Mouse (Mus musculus): ENCODE measurements around the gene Npas1. TPM values are rescaled to one million over a fixed set of nuclear protein-coding genes. Genes with fewer than 3 reads are reported as not detected.

Npas1 gene
- polyA plus RNA-seq, 1 experiment from 2014 or later, result 0.51 TPM

DNA sequence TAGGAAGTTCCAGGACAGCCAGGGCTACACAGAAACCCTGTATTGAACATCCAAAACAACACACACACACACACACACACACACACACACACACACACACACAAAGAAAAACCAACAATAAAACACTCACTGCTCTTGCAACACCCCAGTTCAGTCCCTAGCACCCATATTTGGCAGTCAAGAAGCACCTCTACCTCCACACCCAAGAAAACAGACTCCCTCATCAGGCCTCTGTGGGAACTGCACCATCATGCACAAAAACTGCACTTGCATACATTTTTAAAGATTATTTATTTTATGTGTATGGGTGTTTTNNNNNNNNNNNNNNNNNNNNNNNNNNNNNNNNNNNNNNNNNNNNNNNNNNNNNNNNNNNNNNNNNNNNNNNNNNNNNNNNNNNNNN, 36.3 kb downstream of the Npas1 start:
- peaks cover 10% of the 10 kb centered on the region for H3K36me3 ChIP-seq
- no peaks in the 10 kb centered on the region for H3K4me1 ChIP-seq
- H3K4me3 ChIP-seq, result no peak overlapping the region
- H3K27me3 ChIP-seq, result no peaks in the 10 kb centered on the region
- no peak overlapping the region for H3K4me2 ChIP-seq (replicated peaks)
- H3K27ac ChIP-seq, result no peak overlapping the region
- no peaks in the 10 kb centered on the region for H3K9me3 ChIP-seq
- H3K9ac ChIP-seq, result no peak overlapping the region
- ATAC-seq (ENCODE audit: low FRiP score, low read depth), result no peak

DNA sequence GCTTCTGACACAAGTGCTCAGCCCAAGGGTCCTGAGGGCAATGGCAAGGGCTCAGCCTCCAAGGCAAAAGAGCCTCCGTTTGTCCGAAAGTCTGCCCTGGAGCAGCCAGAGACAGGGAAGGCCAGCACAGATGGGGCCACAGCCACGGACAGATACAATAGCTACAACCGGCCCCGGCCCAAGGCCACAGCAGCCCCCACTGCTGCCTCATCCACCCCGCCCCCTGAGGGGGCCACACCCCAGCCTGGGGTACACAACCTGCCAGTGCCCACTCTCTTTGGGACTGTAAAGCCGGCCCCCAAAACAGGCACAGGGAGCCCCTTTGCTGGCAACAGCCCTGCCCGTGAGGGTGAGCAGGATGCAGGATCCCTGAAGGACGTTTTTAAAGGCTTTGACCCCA, 42.4 kb downstream of the Npas1 start:
- Histone ChIP-seq H3K27me3 (no peaks in the 10 kb centered on the region), H3K9ac (no peak overlapping the region), H3K4me1 (no peaks in the 10 kb centered on the region), H3K9me3 (no peaks in the 10 kb centered on the region), H3K27ac (no peak overlapping the region), H3K4me2 (replicated peaks) (no peak overlapping the region), H3K36me3 (peaks cover 72% of the 10 kb centered on the region), H3K4me3 (no peak overlapping the region)
- ATAC-seq (ENCODE audit: low FRiP score, low read depth), result no peak
- whole genome bisulfite sequencing, result 86% methylated on average over 9 of the region's 9 CpGs

DNA sequence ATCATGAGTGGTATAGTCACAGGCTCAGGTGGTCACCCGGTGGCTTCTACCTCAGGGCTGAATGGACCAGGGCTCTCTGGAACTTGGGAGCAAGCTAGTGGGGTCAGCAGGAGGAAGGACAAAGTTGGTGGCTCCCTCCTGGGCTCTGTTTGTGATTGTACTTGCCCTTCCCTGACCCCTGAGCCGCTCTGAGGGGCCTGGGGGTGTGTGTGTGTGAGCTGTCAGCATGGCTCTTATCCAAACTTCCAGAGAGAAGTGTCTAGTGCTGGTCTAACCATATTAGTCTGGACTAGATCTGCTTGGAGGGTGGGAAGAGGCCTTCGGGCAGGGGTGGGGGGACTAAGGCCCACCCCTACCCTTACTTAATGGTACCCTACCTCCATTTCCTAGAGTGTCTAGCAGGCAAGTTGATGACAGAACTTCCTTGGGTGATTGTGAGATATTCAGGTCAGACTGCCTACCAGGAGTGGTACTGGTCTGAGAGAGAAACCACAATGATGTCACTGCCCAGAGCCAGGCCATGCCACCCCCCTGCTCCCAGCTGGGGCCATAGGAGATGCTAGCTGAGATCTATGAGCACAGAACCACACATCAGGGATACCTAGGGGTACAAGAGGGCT, 44.1 kb downstream of the Npas1 start:
- H3K4me1 ChIP-seq, result no peaks in the 10 kb centered on the region
- no peak overlapping the region for H3K4me2 ChIP-seq (replicated peaks)
- H3K4me3 ChIP-seq, result no peak overlapping the region
- H3K27me3 ChIP-seq, result no peaks in the 10 kb centered on the region
- WGBS, result 81% methylated on average over 3 of the region's 3 CpGs
- H3K27ac ChIP-seq, result no peak overlapping the region
- no peak for ATAC-seq (ENCODE audit: low FRiP score, low read depth)
- peaks cover 88% of the 10 kb centered on the region for H3K36me3 ChIP-seq
- no peak overlapping the region for H3K9ac ChIP-seq
- H3K9me3 ChIP-seq, result no peaks in the 10 kb centered on the region

DNA sequence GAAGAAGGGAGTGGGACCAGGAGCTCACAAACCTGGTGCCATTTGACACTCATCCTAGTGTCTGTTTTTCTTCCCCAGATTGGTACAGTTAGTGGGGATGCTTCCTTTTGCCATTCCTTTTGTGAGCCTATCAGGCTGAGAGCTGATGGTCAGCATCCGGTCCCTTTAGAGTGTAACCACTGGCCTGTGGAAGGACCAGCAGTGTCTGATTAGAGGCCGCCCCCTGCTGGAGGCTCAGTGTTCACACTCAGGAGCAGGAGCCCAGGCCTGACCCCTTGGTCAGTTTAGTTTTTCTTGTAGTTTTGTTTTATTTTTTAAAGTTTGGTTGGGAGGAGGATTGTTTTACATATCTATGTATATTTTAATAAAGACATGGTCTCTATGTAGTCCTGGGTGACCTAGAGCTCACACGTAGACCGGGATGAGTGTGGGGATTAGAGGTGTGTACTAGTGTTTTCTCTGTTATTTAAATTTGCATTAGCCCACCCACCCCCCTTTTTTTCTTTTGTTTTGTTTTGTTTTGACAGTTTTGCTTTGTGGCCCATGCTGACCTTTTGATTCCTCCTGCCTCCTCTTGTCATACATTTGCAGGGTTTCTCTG, 51.3 kb downstream of the Npas1 start:
- Histone ChIP-seq H3K9me3 (no peaks in the 10 kb centered on the region), H3K27ac (no peak overlapping the region), H3K4me3 (no peak overlapping the region), H3K9ac (no peak overlapping the region), H3K4me1 (no peaks in the 10 kb centered on the region), H3K4me2 (replicated peaks) (no peak overlapping the region), H3K36me3 (peaks cover 100% of the 10 kb centered on the region), H3K27me3 (no peaks in the 10 kb centered on the region)
- ATAC-seq (ENCODE audit: low FRiP score, low read depth), result 0 out of 2 replicates have a peak, but pooled peaks have one; percentile 73
- 64% methylated on average over 4 of the region's 4 CpGs for WGBS

DNA sequence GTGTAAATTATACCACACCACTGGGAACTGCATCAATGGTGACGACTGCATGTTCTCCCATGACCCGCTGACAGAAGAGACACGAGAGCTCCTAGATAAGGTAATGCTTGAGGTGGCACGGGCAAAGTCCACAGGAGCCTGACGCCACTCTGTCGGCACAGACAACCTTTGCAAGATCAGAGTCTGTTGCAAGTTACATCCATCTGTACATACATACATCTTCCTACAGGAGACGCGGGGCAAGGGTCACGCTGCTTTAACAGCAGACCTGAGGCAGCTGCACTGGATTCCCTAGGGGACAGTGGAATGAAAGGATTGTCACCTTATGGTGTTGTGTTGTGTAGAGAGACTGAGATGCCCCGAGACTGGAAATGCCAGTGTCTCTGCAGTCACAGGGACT, 51.8 kb downstream of the Npas1 start:
- H3K9me3 ChIP-seq, result no peaks in the 10 kb centered on the region

DNA sequence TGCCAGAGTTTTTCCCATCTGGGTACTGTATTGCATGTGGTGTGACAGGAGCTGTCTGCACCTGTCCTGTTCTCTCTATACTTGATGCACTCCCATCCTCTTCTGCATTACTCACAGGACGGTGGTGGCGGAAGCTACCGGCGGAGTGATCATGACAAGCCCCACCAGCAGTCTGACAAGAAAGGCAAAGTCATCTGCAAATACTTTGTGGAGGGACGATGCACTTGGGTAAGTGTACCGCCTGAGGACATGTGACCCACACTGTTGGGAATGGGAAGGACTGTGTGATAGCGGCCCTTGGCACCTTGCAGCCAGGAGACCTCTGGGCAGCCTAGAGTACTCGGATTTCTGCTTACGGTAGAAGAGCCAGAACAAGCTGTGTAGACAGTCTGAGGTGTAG, 53.8 kb downstream of the Npas1 start:
- WGBS, result 93% methylated on average over 9 of the region's 9 CpGs
- H3K4me3 ChIP-seq, result no peak overlapping the region
- ATAC-seq (ENCODE audit: low FRiP score, low read depth), result no peak
- no peaks in the 10 kb centered on the region for H3K9me3 ChIP-seq
- no peaks in the 10 kb centered on the region for H3K4me1 ChIP-seq
- H3K27me3 ChIP-seq, result no peaks in the 10 kb centered on the region
- H3K36me3 ChIP-seq, result peaks cover 100% of the 10 kb centered on the region
- no peak overlapping the region for H3K9ac ChIP-seq
- H3K4me2 ChIP-seq (replicated peaks), result no peak overlapping the region
- no peak overlapping the region for H3K27ac ChIP-seq

More for the DNA sequence above, 51.8 kb downstream of the Npas1 start:
- ATAC-seq (ENCODE audit: low FRiP score, low read depth), result no peak
- no peaks in the 10 kb centered on the region for H3K27me3 ChIP-seq
- no peak overlapping the region for H3K27ac ChIP-seq
- H3K4me1 ChIP-seq, result no peaks in the 10 kb centered on the region
- WGBS, result 85% methylated on average over 10 of the region's 10 CpGs
- peaks cover 100% of the 10 kb centered on the region for H3K36me3 ChIP-seq
- no peak overlapping the region for H3K9ac ChIP-seq
- H3K4me3 ChIP-seq, result no peak overlapping the region
- no peak overlapping the region for H3K4me2 ChIP-seq (replicated peaks)

DNA sequence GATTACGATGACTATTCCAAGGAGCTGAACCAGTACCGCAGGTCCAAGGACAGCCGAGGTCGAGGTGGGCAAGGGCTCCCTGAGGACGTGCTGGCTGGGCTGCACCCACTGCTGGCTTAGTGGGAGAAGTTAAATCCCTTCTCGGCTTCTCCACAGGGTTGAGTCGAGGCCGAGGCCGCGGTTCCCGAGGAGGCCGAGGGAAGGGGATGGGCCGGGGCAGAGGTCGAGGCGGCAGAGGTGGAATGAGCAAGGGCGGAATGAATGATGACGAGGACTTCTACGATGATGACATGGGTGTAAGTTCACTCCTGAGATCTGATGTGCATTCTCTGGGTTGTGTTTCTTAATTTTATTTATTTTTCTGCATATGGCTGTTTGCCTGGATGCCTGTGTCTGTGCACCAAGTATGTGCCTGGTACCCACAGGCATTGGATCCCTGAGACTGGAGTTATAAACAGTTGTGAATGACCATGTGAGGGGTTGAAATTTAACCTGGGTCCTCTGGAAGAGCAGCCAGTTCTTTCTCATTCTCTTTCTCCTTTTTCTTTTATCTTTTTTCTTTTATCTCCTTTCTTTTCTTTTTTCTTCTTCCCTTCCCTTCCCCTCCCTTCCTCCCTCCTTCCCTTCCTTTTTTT, 55.2 kb downstream of the Npas1 start:
- WGBS, result 91% methylated on average over 18 of the region's 18 CpGs
- no peaks in the 10 kb centered on the region for H3K9me3 ChIP-seq
- H3K4me2 ChIP-seq (replicated peaks), result no peak overlapping the region

DNA sequence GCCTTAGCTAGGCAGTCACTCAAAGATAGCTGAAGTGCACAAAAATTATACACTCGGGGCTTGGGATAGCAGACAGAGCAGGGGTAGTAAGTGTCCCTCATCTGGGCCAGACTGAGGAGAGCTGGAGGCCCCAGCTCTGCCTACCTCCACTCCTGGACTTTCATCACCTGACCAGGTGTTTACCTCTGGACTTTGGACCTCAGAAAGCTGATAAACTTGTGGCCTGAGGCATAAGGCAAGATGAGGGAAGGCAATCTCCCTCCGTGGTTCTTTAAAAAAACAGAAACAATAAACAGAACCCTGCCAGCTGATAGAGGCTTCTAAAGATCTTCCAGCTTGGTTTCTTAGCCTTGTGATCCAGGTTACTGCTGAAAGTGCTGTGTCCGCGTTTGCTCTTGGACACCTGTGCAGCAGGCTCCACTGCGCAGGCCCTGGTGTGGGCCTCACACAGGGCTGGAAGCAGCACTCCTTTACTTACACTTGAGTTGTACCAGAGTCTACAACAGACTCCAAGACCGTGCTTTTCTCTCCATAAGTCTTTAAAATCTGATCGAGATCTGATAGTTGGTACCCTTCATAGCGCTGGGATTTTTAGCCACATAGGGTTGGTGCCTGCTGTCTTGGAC, 56.9 kb downstream of the Npas1 start:
- Histone ChIP-seq H3K4me2 (replicated peaks) (no peak overlapping the region), H3K9me3 (no peaks in the 10 kb centered on the region), H3K36me3 (peaks cover 100% of the 10 kb centered on the region), H3K4me3 (no peak overlapping the region), H3K27me3 (no peaks in the 10 kb centered on the region), H3K9ac (no peak overlapping the region), H3K4me1 (no peaks in the 10 kb centered on the region), H3K27ac (no peak overlapping the region)
- 94% methylated on average over 8 of the region's 8 CpGs for WGBS
- no peak for ATAC-seq (ENCODE audit: low FRiP score, low read depth)

More for the DNA sequence above, 55.2 kb downstream of the Npas1 start:
- ATAC-seq (ENCODE audit: low FRiP score, low read depth), result no peak
- Histone ChIP-seq H3K9ac (0 out of 2 replicates have a peak overlapping the region, but pooled peaks have one; percentile 2), H3K4me1 (no peaks in the 10 kb centered on the region), H3K36me3 (peaks cover 100% of the 10 kb centered on the region), H3K27me3 (no peaks in the 10 kb centered on the region), H3K4me3 (no peak overlapping the region), H3K27ac (no peak overlapping the region)

DNA sequence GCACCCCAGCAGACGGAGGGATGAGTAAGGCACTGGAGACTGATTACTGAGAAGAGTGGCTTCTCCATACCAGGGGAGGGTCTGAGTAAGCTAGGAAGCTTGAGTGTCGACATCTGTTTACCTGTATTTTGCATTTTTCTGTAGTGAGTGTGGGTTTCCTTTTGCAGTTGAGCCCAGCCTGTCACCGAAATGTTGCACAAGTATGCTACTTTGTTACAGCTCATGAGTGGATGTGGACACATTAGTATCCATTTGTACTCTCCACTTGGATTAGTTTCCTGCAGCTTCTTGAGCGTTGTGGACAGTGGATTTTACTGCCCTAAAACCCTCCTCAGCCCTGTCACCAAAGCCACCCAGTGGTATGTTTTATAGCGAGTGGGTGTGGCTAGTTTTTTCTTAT, 58.8 kb downstream of the Npas1 start:
- Histone ChIP-seq H3K4me2 (replicated peaks) (no peak overlapping the region), H3K27ac (no peak overlapping the region), H3K9ac (no peak overlapping the region), H3K4me3 (no peak overlapping the region), H3K4me1 (no peaks in the 10 kb centered on the region), H3K9me3 (no peaks in the 10 kb centered on the region), H3K27me3 (no peaks in the 10 kb centered on the region), H3K36me3 (peaks cover 92% of the 10 kb centered on the region)
- WGBS, result 88% methylated on average over 5 of the region's 5 CpGs
- ATAC-seq (ENCODE audit: low FRiP score, low read depth), result no peak

DNA sequence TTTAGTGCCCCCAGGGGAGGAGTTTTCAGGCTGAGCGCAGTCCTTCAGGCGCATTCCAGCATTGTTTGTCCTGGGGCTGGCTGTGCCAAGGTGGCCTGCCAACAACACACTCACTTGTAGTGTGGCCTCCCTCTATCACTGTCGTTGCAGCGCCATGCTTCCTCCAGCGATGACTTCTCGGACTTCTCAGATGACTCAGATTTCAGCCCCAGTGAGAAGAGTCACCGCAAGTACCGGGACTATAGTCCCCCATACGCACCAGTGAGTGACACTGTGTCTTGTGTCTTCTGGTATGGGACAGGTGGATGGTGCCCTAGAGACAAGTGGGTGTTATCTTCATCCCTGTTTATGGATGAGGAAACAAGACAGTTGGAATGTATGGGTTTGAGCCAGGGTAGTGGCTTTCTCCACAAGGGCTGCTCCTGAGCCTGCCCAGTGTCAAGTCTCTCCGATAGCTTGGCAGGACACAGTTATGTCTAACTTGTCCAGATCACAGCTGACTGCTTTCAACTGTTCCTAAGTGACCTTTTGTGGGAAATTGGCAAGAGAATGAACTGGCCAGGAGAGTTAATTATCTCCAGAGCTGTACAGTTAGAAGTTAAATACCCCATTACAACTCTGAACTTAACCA, 60.3 kb downstream of the Npas1 start:
- Histone ChIP-seq H3K4me2 (replicated peaks) (no peak overlapping the region), H3K9me3 (no peaks in the 10 kb centered on the region), H3K36me3 (peaks cover 83% of the 10 kb centered on the region), H3K27ac (no peak overlapping the region), H3K9ac (no peak overlapping the region), H3K4me3 (no peak overlapping the region), H3K27me3 (no peaks in the 10 kb centered on the region), H3K4me1 (peaks cover 10% of the 10 kb centered on the region)
- 88% methylated on average over 10 of the region's 10 CpGs for WGBS
- ATAC-seq (ENCODE audit: low FRiP score, low read depth), result no peak

DNA sequence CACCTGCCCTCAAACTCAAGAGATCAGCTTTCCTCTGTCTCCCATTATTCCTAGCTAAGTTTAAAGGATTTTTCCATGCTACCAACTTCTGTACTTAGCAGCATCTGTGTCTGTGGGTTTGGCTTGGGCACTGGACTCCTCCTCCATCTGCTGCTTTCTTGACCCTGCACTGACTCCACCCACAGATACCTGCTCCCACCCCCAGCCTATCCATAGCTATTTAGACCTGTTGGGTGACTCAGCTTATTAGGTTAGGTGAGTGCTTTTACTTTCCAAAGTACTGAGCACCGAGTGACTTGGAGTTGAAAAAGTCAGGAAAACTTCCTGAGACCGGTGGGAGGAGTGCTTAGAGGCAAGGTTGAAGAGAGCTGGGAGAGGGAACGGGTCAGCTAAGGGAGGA, 62.1 kb downstream of the Npas1 start:
- Histone ChIP-seq H3K9me3 (no peaks in the 10 kb centered on the region), H3K4me1 (peaks cover 10% of the 10 kb centered on the region), H3K27ac (no peak overlapping the region), H3K4me2 (replicated peaks) (no peak overlapping the region), H3K27me3 (no peaks in the 10 kb centered on the region), H3K4me3 (no peak overlapping the region), H3K36me3 (peaks cover 82% of the 10 kb centered on the region), H3K9ac (no peak overlapping the region; the same call in 1 of the 2 replicates)
- ATAC-seq (ENCODE audit: low FRiP score, low read depth), result peak; percentile 54; the same call in 1 of the 2 replicates
- WGBS, result 88% methylated on average over 3 of the region's 3 CpGs

DNA sequence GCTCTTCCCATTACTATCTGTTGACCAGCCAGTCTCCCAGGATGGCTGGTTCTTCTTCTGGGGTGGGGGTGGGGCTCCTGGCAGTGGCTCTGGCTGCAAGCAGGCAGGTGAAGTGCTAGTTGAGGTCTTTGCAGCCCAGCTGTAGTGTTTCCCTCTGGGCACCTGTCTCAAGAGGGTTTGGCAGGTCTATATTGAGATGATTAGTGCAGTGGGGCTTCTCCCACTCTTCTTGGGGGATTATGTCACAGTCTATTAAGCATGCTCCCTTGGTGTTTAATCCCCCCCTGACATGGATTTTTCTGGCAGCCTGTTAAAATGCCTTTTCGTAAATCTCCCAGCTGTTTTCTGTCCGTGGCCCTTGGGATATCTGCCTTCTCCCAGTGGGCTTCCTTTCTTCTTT, 64.6 kb downstream of the Npas1 start:
- H3K36me3 ChIP-seq, result peaks cover 72% of the 10 kb centered on the region
- no peaks in the 10 kb centered on the region for H3K9me3 ChIP-seq
- no peak overlapping the region for H3K4me2 ChIP-seq (replicated peaks)
- WGBS, result 64% methylated on average over 2 of the region's 2 CpGs
- no peak overlapping the region for H3K9ac ChIP-seq
- peaks cover 10% of the 10 kb centered on the region for H3K4me1 ChIP-seq
- no peak for ATAC-seq (ENCODE audit: low FRiP score, low read depth)
- H3K4me3 ChIP-seq, result no peak overlapping the region
- no peaks in the 10 kb centered on the region for H3K27me3 ChIP-seq
- H3K27ac ChIP-seq, result no peak overlapping the region

All from limb, embryonic 13.5 days (tissue).